Mouse (Mus musculus): ENCODE results near the gene Mark4.

Mark4 gene

DNA sequence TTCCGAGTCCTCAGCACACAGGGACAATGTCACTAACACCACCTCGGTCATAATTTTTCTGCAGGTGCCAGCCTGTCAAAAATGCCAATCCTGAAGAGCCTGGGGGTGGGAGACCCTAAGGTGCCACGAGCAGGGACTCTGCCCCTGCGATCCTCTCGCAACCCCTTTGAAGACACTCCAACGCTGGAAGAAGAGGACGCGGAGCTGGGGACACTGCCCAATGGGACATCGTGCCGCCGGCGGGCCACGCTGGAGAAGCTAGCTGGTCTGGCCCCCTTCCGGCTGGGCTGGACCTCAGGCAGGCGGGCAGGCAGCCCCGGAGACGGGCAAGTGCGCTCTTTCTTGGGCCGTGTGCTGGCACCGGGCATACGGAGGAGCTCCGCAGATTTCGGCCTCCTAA lies 10.8 kb upstream of the Mark4 start:
- DNase-seq: no peak

GRCm38 (mm10) chr7:19468279-19468678 lies 9.7 kb upstream of the Mark4 start:
- DNase-seq: no peak

- peak in 1 of 2 experiments; percentile 48 for DNase-seq
These were observed 9.0 kb upstream of the Mark4 start for GRCm38 (mm10) chr7:19467638-19468037.

- peak in 1 of 2 experiments; percentile 45 for DNase-seq
These were observed 8.1 kb upstream of the Mark4 start for GRCm38 (mm10) chr7:19466602-19467145.

DNA sequence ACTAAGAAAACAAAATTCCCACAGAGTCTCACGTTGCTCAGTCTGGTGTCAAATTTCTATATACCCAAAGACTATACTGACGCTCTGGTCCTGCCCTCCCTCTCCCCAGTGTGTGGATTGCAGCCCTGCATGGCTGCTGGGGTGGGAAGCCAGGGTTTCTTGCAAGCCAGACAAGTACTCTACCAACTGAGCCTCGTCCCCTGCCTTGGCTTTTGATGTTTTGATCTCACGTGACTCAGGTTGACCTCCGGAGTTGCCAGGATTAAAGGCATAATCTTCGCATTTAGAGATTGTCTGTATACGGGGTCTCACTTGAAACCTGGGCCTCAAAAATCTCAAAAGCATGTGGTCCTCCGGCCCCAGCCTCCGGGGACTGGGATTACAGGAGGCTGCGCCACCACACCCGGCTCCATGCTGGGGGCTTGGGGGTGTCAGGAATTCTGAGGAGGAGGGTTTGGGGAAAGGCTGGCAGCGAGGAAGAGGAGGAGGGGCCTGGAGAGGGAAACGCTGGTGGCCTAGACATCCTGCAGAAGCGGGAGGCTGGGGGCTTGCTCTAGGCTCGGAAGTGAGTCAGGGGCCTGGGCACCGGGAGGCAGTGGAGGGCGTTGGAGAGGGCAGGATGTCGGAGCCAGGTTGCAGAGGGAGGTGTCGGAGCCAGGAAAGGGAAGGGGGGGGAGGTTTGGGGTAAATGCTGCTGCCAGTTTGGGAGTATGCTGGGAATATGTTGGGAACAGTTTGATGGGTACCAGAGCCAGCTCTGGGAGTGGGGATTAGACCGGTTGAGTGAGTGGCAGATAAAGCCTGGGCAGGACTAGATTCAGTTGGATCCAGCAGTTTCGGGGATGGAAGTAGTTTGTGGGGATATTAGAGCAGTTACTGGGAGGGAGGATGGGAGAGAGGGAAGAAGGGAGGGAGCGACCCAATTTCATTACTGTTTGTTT lies 6.0 kb upstream of the Mark4 start:
- peak; percentile 35 to 57 for DNase-seq

DNA sequence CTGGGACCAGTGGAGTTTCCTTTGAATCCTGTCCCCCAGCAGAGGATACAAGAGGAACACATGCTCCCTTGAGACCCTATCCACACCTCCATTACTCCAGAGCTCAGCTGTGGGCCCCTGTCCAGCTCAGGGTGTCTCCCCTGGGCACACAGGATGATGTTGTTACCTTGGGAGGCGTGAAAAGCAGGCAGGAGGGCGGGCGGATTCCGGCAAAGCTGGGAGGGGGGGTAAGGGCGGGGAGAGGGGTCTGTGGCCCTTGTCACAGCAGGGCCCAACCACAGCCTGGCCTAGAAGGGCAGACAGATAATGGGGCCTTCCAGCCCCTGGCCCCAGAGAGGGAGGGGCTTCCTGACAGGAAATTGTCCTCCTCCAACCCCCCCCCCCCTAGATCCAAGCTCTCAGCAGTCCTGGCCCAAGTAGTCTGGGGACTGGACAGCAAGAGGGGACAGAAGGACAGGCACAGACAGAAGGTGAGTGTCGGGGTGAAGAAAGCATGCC lies 4.3 kb upstream of the Mark4 start, which contains the start of gene Exoc3l2:
Gene Exoc3l2 (plus strand): TSS at position 448 of the 498 bp plus-strand sequence.
- DNase-seq: peak in 1 of 2 experiments; percentile 34

- DNase-seq: no peak
These were observed 3.8 kb upstream of the Mark4 start for GRCm38 (mm10) chr7:19462443-19462842.

DNA sequence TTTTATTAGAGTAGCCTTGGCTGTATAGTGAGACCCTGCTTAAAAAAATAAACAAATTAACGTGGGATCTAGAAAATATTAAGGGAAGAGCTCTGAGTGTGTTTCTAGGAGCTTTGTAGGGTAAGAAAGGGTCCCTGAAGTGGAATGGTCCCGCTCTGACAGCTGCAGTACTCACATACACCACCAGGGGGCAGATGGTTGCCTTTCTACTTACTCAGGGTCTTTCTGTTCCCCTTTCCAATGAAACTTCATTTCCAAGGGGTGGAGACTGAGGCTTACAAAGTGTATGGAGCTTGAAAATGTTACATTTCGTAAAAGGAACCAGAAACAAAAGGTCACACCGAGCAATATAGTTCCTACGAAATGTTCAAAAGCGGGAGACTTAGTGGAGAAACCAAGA lies 2.9 kb upstream of the Mark4 start:
- peak; percentile 90 for DNase-seq

DNA sequence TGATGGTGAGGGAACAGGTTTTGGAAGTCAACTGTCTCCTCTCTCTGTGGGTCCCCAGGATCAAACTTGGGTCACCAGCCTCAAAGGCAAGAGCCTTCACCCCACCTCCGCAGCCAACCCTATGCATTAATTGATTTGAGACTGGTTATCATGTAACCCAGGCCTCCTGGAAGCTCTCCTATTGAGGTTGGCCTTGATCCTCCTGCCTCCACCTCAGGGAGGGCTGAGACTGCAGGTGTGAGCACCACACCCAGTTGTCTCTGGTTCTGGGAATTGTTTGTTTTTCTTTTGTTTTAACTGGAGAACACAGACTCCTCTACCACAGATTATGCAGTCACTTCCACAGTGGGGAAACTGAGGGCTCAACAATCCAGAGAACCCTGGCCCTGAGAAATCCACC lies 1.9 kb upstream of the Mark4 start:
- no peak for DNase-seq

DNA sequence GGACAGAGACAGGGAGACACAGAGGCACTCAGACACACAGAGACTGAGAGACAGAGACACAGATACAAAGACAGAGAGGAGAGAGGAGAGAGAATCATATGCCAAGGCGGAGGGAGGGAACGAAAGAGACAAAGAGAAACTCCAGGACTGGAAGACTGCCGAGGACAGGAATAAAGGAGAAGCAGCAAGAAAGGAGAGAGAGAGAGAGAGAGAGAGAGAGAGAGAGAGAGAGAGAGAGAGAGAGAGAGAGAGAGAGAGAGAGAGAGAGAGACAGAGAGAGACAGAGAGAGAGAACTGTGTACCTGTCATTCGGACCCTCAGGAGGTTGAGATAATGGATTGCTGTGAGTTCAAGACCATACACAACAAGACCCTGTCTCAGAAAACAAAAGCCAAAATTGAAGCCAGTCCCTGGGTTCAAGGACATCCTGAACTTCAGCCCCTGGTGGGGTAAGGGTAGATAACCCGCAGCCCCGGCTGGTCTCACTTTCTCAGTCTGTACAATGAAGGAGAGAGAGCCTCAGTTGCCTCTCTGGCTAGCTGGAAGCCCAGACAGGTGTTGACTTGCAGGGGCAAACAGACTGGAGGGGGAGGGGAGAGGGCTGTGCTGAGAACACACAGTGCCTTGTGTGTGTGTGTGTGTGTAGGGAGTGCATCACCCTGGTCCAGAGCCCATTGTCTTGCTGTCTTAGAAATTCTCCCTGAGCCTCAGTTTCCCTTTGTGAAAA lies 686 bp upstream of the Mark4 start:
- no peak for DNase-seq

DNA sequence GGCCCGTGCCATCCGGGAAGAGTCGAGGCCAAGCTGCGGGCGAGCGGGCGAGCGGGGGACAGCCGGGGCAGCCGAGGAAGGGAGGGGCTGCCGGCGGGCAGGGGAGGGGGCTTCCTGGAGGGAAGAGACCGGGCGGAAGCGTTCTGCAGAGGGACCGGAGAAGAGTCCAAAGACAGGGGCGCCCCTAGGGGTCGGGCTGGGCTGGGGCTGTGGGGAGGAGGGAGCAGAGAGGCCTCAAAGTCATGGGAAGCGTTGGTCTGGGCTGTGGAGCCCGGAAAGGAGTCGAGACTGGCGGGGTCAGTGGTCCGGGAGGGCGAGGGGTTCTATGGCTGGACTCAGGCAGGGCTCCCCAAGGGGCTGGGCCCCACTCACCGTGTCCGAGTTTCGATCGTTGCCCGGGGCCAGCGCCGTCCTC lies 542 bp downstream of the Mark4 start:
- DNase-seq: peak; percentile 84 to 90

DNA sequence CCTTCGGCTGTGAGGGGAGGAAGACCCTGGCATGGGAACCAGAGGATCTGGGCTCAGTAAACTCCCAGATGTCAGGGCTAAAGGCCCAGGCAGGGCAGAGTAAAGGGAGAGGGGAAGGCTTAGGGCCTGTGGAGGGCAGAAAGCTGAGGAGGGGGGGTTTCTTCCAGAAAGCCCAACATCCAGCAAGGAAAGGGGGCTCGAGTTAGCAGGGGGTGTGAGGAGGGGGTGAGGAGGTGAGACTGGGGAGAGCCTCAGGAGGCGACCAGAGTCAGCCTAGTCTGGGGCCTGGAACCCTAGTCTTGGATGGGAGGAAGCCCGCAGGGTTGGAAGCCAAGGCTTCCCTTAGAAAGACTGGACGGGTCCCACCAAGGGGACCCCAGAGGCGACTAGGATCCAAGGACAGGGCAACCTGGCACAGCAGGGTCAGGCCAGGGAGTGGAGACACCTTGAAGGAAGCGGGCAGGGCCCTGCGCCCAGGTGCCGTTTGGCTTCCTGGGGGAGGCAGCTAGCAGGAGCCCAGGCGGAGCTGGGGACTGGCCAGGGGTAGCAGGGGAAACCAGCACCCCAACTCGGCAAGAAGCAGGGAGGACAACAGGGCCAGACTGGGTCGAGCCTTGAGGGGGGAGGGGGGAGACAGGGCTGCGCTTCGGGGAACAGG lies 1.1 kb downstream of the Mark4 start:
- no peak for DNase-seq

GRCm38 (mm10) chr7:19456628-19457027 lies 2.0 kb downstream of the Mark4 start:
- DNase-seq: no peak

GRCm38 (mm10) chr7:19455819-19456495 lies 2.7 kb downstream of the Mark4 start:
- no peak for DNase-seq

DNA sequence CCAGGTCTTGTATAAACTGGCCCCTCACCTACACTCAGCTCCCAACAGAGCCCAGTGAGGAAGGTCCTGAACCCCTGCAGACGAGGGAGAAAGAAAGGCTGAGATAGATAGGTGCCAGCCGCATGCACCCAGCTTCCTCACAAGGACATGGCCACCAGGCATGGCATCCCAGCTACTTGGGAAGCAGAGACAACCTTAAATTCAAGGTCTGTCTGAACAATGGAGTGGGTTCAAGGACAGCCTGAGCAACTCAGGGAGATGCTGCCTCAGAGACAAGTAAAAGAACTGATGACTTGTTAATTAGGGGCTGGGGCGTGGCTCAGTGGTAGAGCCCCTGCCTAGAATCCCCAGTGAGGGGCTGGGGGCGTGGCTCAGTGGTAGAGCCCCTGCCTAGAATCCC lies 3.4 kb downstream of the Mark4 start:
- DNase-seq: no peak

- DNase-seq: no peak
These were observed 9.5 kb downstream of the Mark4 start for GRCm38 (mm10) chr7:19449165-19449564.

- no peak for DNase-seq
These were observed 10.9 kb downstream of the Mark4 start for GRCm38 (mm10) chr7:19447689-19448088.

- DNase-seq: no peak
These were observed 13.8 kb downstream of the Mark4 start for GRCm38 (mm10) chr7:19444801-19445200.

DNA sequence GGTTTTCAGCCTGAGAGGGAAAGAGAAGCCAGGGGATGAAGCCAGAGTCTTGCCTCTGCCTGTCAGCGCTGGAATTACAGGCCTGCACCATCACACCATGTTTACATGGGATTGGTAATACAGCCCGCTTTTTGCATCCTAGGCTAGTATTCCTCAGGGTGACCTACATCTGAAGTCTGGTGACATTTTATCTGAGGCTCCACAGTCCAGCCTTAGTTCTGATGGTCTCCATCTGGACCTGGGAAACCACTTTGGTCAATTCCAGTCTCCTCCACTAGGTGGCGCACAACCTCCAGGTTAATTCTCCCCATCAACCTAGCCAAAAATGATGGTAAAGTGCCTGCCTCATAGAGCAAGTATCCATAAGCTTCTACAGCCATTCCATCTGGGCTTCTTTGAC lies 15.3 kb downstream of the Mark4 start:
- peak; percentile 92 to 94 for DNase-seq

- no peak for DNase-seq
These were observed 17.1 kb downstream of the Mark4 start for GRCm38 (mm10) chr7:19441448-19442091.

DNA sequence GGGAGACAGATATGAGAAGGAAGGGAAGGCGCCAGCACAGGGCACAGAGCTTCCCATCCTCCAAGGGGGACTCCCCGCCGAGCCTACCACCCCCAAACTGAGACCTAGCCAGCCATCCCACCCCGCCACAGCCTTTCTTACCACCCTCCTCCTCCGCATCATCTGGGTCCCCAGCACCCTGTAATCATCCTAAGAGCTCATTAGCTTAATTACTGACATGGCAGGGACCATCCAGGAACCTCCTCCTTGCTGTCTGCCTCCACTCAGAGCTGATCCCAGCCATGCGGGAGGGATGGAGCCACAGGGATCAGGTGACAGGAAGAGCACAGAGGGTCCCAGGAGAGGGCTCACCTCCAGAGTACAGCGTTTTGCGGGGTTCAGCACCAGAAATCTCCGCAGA lies 21.6 kb downstream of the Mark4 start:
- no peak for DNase-seq

GRCm38 (mm10) chr7:19436276-19436675 lies 22.3 kb downstream of the Mark4 start:
- DNase-seq: no peak

All from kidney, postnatal 4 days (tissue).